10 mouse cellular contexts compared by ENCODE assay signal in genomic region chr12:86781654-86782202, GRCm38 (mm10). TPM values are rescaled to one million over a fixed set of nuclear protein-coding genes. Genes with fewer than 3 reads are reported as not detected.
DNase-seq lines count a peak whose midpoint lies in the region; ATAC-seq and TF ChIP-seq lines count a peak whose summit lies in the region.
"Had no signal": no experiment of that assay in that cellular context is flagged by ENCODE, and none has a peak within 500 bp of the region (broad histone marks: within the 10 kb centered on the region; RNA-seq: fewer than 3 reads in every experiment).

No protein-coding gene starts in this region.

- 36% methylated on average over 6 of the region's 6 CpGs for WGBS in kidney, embryonic 16.5 days
- WGBS in intestine, embryonic 16.5 days: 32% methylated on average over 6 of the region's 6 CpGs

- no peak overlapping the region for H3K9ac ChIP-seq in kidney, embryonic 16.5 days (replicated peaks; ENCODE audit: low read length)
- no peak overlapping the region for H3K9ac ChIP-seq in intestine, embryonic 16.5 days (ENCODE audit: low read depth, low read length)
- H3K9ac ChIP-seq: liver, embryonic 14.5 days had no signal

- peak overlapping the region; percentile 3; the same call in 1 of the 2 replicates for H3K27ac ChIP-seq in kidney, embryonic 16.5 days (ENCODE audit: low read length)
- no peak overlapping the region for H3K27ac ChIP-seq in intestine, embryonic 16.5 days (ENCODE audit: low read length)
- H3K27ac ChIP-seq: liver, embryonic 14.5 days had no signal

- intact Hi-C loops in left cerebral cortex, postnatal 36 days (cut with DNase I): no loop called here

- H3K4me1 ChIP-seq in kidney, embryonic 16.5 days (ENCODE audit: insufficient read depth, low read length): peaks cover 5% of the 10 kb centered on the region; the same call in 1 of the 2 replicates
- H3K4me1 ChIP-seq in intestine, embryonic 16.5 days (ENCODE audit: control insufficient read depth, insufficient read depth, low read length): no peaks in the 10 kb centered on the region

- no peak overlapping the region for H3K4me3 ChIP-seq in kidney, embryonic 16.5 days (ENCODE audit: low read length)
- no peak overlapping the region for H3K4me3 ChIP-seq in intestine, embryonic 16.5 days (ENCODE audit: low read length)
- H3K4me3 ChIP-seq: erythroblast, embryonic 14.5 days had no signal

- peak; percentile 29; the same call in 1 of the 2 replicates for ATAC-seq in kidney, embryonic 16.5 days (ENCODE audit: low FRiP score, low TSS enrichment)
- peak; percentile 56; the same call in 1 of the 2 replicates for ATAC-seq in intestine, embryonic 16.5 days

- peak; percentile 0; the same call in 1 of the 2 replicates for TF ChIP-seq CTCF in brain, embryonic 14.5 days (IDR thresholded peaks at IDR 0.05; ENCODE audit: borderline replicate concordance, extremely low read depth, insufficient read depth, insufficient read length)

- no peaks in the 10 kb centered on the region for H3K9me3 ChIP-seq in kidney, embryonic 16.5 days (ENCODE audit: low read length)
- no peaks in the 10 kb centered on the region for H3K9me3 ChIP-seq in intestine, embryonic 16.5 days (ENCODE audit: control insufficient read depth, low read length)

- TF ChIP-seq POLR2A in brain, embryonic 14.5 days (IDR thresholded peaks at IDR 0.05; ENCODE audit: borderline replicate concordance, extremely low read depth, insufficient read depth, insufficient read length, poor library complexity, severe bottlenecking): no peak

- H3K27me3 ChIP-seq in kidney, embryonic 16.5 days (ENCODE audit: insufficient read depth, low read length): no peaks in the 10 kb centered on the region
- no peaks in the 10 kb centered on the region for H3K27me3 ChIP-seq in intestine, embryonic 16.5 days (replicated peaks; ENCODE audit: control insufficient read depth, insufficient read depth, low read length)

- H3K36me3 ChIP-seq in kidney, embryonic 16.5 days (ENCODE audit: insufficient read depth, low read length): no peaks in the 10 kb centered on the region
- no peaks in the 10 kb centered on the region for H3K36me3 ChIP-seq in intestine, embryonic 16.5 days (ENCODE audit: control insufficient read depth, insufficient read depth, low read length)

- DNase-seq in kidney, adult 9 months: no peak
- DNase-seq in Muller cell, postnatal 12 days (ENCODE audit: inconsistent ontology term): peak; percentile 73
- DNase-seq in brain, embryonic 14.5 days (ENCODE audit: low read depth): peak; percentile 61
- DNase-seq in left cerebral cortex, postnatal 36 days (ENCODE audit: low spot score in 2 of 2): no peak
- no peak for DNase-seq in adrenal gland, postnatal 36 days

- no peak overlapping the region for H3K4me2 ChIP-seq in kidney, embryonic 16.5 days (replicated peaks; ENCODE audit: low read depth, low read length)
- H3K4me2 ChIP-seq in intestine, embryonic 16.5 days (ENCODE audit: low read depth, low read length): no peak overlapping the region

RNA-seq across cellular contexts. Expression of gene Lrrc74a, which starts 47.6 kb away (rescaled TPM):
- not detected in 2 replicates for polyA plus RNA-seq in kidney, embryonic 16.5 days (2015; fragmentation: Nextera tagmentation; extraction: Ambion mirVana)
- not detected in 2 replicates for polyA plus RNA-seq in brain, embryonic 14.5 days (2012; rRNA removed)
- not detected in 2 replicates for polyA plus RNA-seq in intestine, embryonic 16.5 days (2015; fragmentation: Nextera tagmentation; extraction: Ambion mirVana)
- total RNA-seq in left cerebral cortex, postnatal 36 days (2021): not detected
- total RNA-seq in adrenal gland, postnatal 36 days (2021): not detected
- total RNA-seq: neutrophil, adult 5-6 weeks had no signal
- polyA plus RNA-seq: erythroblast, embryonic 14.5 days; liver, embryonic 14.5 days had no signal

RNA-seq across cellular contexts. Expression of gene Angel1, which starts 55.5 kb away (rescaled TPM):
- 11.7 and 11.9 TPM in 2 replicates for polyA plus RNA-seq in kidney, embryonic 16.5 days (2015; fragmentation: Nextera tagmentation; extraction: Ambion mirVana)
- 17.3 and 17.8 TPM in 2 replicates for polyA plus RNA-seq in brain, embryonic 14.5 days (2012; rRNA removed)
- 4.8 and 5.3 TPM in 2 replicates for polyA plus RNA-seq in intestine, embryonic 16.5 days (2015; fragmentation: Nextera tagmentation; extraction: Ambion mirVana)
- total RNA-seq in left cerebral cortex, postnatal 36 days (2021): 1 to 10 TPM; 8.0 to 9.4 TPM
- total RNA-seq in adrenal gland, postnatal 36 days (2021): 1 to 10 TPM; 3.1 to 3.9 TPM

Comparison
In these comparisons a context has a peak if more than half of its experiments do, and no peak if none do; other contexts are left out.
1. DNase-seq: peak in Muller cell, postnatal 12 days (single experiment) and brain, embryonic 14.5 days (single experiment); none in kidney, adult 9 months (single experiment), left cerebral cortex, postnatal 36 days (0 of 2) and adrenal gland, postnatal 36 days (0 of 2).